Mouse (Mus musculus): ENCODE measurements around the gene Slc5a10.

Gene Slc5a10
- long read RNA-seq, experiment 1: 0 reads
- long read RNA-seq, experiment 2: 0 reads

DNA sequence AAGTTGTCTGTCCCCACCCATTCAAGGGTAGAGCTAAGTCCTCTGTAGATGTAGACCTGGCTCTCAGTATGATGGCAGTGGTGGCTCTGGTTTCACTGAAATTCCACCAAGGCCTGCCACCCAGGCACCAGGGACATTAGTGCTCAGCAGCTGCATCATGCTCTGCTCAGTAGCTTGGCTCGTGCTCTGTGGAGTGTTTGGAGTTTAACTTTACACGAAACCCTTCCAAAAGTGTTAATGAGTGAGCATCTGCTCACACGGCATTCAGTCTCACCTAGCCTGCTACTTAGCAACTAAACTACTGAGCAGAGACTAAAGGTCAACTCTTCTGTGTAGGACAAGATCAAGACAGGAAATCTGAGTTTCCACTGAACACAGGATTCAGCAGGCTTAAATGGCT lies at the start of gene Slc5a10:
Gene Slc5a10 (minus strand): TSS at position 191 of the 400 bp plus-strand sequence.
- intact Hi-C loops (cut with DNase I): no loop called here

DNA sequence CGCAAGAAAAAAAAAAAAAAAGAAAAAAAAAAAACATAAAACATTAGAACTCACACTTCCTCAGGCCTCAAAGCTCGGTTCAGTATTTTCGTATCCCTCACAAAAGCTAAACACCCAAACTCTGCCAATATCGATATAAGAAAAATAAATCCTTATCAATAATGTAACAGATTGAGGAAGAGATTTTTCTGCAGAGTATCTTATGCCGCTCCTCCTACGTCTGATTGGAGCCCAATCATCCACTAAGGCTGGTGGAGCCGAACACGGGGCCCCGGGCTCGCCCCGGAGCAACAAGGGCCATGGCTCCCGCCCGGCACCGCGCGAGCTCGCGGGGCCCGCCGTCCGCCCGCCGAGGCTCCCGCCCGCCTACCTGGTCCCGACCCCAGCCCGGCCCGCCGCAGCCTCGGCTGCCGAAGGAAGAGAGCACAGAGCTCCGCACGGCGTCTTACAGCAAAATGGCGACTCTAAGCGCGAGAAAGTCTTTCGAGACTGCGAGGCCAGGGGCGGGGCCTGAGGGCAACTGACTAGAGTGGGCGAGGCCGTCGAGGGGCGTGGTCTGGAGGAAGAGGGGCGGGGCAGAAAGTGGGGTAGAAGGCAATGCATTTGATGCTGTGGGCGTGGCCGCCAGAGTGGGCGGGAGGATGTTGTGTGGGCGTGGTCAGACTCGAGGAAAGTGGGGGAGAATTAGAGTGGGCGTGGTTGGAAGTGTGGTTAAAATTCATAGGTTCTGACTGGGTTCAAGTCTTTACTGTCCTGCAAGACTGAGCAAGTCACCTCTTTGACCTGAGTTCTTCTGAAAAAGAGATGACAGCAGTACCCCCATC lies 41.2 kb upstream of the Slc5a10 start, which contains the start of gene Prpsap2:
Gene Prpsap2 (minus strand): TSS at position 505 of the 824 bp plus-strand sequence.
- intact Hi-C loops (cut with DNase I): no loop called here

GRCm38 (mm10) chr11:61760518-61760917 lies 39.9 kb upstream of the Slc5a10 start:
- intact Hi-C loops (cut with DNase I): no loop called here

DNA sequence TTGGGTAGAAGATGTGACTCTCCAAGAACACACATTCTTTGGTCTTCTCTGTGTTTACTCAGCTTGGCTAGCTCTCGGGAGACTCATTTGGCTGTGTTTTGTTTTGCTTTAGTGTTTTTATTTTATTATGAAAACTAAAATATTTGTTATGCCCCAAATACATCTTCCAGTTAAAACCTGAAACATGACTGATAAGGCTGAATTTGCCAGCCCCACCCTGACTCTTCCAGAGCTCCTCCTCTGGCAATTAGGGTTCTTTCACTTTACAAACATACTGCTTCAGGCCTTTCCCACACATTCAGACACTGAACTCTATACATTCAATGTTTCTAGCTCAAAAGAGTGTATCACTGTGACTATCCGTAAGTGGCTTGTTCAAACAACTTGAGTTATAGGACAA lies 36.5 kb upstream of the Slc5a10 start:
- intact Hi-C loops (cut with DNase I): loop anchor here (5.0 kb wide), 1 partner anchor 475 kb away; no protein-coding TSS in a partner anchor

DNA sequence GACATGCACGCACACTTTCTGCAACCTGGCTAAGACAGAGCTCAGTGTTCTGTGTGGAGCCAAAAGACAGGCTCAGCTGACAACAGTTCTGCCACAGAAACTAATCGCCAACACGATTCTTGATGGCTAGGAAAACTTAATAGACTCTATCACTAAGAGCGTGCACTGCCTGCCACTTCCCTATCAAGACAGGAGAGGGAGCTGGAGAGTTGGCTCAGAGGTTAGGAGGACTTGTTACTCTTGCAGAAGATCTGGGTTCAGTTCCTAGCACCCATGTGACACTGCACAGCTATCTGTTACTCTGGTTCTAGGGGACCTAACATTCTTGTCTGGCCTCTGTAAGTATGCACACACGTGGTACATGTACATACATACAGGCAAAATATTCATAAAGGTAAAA lies 31.0 kb upstream of the Slc5a10 start:
- intact Hi-C loops (cut with DNase I): no loop called here

- intact Hi-C loops (cut with DNase I): no loop called here
These were observed 26.5 kb upstream of the Slc5a10 start for GRCm38 (mm10) chr11:61747161-61747560.

- intact Hi-C loops (cut with DNase I): no loop called here
These were observed 25.2 kb upstream of the Slc5a10 start for GRCm38 (mm10) chr11:61745781-61746180.

DNA sequence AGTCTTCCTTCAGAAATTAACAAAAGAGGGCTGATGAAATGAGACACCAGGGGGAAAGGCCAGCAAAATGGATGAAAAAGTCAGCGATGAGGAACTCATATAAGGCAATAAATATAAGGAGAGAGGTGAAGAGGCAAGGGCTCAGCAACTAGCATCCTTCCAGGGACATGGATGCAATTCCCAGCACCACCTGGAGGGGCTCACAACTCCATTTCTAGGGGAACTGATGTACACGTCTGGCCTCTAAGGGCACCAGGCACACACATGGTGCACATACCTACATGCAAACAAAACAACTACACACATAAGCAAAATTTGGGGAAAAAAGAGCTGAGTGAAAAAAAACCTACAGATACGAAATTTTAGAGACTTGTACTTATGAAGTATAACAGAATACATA lies 23.8 kb upstream of the Slc5a10 start:
- intact Hi-C loops (cut with DNase I): no loop called here

DNA sequence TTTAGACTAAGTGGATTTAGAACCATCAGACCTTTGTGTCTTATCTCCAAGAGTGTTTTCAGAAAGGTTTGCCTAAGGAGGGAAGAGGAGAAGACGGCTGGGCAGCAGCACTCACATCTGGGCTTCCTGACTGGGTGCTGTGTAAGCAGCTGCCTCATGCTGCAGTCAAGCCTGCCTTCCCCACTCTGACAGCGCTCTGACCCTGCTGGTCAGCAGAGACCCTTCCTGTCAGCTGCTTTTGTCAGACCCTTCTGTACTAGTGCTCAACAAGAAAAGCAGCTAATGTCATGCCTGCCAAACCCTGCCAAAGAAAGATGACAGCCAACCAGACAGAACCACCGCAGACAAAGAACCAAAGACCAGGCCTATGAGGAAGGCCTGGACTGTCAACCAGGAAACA lies 23.1 kb upstream of the Slc5a10 start:
- intact Hi-C loops (cut with DNase I): no loop called here

DNA sequence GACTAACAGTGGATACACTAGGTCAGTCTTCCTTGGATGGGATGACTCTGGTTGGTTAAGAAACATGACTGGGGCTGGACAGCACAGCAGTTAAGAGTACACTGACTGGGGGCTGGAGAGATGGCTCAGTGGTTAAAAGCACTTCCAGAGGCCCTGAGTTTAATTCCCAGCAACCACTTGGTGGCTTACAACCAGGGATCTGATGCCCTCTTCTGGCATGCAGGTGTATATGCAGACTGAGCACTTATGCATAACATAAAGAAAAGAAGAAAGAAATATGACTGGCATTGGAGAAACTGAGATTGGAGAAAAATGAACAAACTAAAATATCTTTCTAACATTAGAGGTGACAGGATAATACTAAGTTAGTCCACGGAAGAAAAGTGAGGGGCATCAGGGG lies 19.9 kb upstream of the Slc5a10 start:
- intact Hi-C loops (cut with DNase I): no loop called here

DNA sequence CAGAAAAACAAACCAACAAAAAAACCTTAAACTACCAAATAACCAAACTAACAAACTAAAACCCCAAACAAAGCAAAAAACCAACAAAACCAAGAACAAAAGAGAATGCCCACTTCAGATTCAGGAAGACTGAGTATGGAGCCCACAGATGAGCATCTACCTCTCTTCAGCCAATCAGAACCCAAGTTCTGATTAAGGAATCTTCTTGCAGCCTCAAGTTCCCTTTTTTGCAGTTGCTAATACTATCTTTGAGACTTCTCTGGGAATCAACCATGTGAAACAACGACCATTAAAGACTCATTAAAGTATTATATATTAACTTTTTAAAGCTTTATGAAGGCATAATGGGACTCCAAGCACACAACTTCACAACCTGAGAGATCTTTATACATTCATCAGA lies 16.7 kb upstream of the Slc5a10 start:
- intact Hi-C loops (cut with DNase I): no loop called here

- intact Hi-C loops (cut with DNase I): no loop called here
These were observed 12.0 kb upstream of the Slc5a10 start for GRCm38 (mm10) chr11:61732672-61733071.

GRCm38 (mm10) chr11:61728037-61728436 lies 7.4 kb upstream of the Slc5a10 start:
- intact Hi-C loops (cut with DNase I): no loop called here

DNA sequence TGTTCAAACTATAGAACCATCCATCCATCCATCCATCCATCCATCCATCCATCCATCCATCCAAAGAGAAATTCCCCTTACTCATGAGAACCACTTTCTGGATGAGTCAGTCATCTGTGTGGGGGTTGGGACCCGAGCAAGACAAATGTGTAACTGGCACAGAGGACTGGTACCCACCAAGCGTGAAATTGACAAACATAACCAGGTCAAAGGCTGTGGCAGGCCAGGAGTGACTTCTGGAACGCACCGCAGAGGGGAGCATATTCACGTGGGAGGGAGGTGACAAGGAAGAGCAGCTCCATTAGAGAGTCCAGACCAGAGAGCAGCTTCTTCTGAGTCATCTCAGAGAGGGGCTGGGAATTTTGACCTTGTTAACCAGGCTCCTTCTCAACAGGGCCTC lies 1.5 kb upstream of the Slc5a10 start:
- intact Hi-C loops (cut with DNase I): no loop called here

- intact Hi-C loops (cut with DNase I): loop anchor here (10.0 kb wide), 1 partner anchor 215 kb away; the partner anchor contains the start of gene B9d1
These were observed 800 bp downstream of the Slc5a10 start for GRCm38 (mm10) chr11:61719826-61720225.

- intact Hi-C loops (cut with DNase I): loop anchor here (10.0 kb wide), 1 partner anchor 215 kb away; the partner anchor contains the start of gene B9d1
These were observed 1.2 kb downstream of the Slc5a10 start for GRCm38 (mm10) chr11:61719387-61719786.

DNA sequence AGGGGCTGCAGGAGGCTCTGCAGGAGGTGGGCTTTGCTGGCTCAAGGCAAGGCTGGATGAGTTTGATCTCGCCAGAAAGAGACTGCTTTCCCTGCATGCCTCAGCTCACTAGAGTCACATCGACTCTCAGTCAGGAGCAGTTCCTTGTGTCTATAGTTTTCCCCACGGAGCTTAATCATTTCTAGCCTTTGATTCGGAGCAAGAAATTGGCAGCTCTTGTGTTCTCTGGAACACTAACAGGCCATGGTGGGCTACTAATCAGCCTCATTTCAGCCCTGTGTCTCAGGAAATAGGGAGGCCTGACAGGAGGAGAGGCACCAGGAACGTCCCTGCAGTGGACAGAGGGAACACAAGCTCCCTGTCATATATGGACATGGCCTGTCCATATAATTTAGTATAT lies 2.6 kb downstream of the Slc5a10 start:
- intact Hi-C loops (cut with DNase I): loop anchor here (10.0 kb wide), 1 partner anchor 213 kb away; the partner anchor contains the start of gene B9d1

- intact Hi-C loops (cut with DNase I): loop anchor here (2.0 to 10.0 kb wide), 2 partner anchors 86 to 210 kb away; partner anchors contain the start of gene B9d1
These were observed 5.5 kb downstream of the Slc5a10 start for GRCm38 (mm10) chr11:61715130-61715529.

- intact Hi-C loops (cut with DNase I): loop anchor here (2.0 to 10.0 kb wide), 3 partner anchors 86 to 297 kb away; partner anchors contain the start of gene B9d1
These were observed 6.1 kb downstream of the Slc5a10 start for GRCm38 (mm10) chr11:61714346-61715117.

DNA sequence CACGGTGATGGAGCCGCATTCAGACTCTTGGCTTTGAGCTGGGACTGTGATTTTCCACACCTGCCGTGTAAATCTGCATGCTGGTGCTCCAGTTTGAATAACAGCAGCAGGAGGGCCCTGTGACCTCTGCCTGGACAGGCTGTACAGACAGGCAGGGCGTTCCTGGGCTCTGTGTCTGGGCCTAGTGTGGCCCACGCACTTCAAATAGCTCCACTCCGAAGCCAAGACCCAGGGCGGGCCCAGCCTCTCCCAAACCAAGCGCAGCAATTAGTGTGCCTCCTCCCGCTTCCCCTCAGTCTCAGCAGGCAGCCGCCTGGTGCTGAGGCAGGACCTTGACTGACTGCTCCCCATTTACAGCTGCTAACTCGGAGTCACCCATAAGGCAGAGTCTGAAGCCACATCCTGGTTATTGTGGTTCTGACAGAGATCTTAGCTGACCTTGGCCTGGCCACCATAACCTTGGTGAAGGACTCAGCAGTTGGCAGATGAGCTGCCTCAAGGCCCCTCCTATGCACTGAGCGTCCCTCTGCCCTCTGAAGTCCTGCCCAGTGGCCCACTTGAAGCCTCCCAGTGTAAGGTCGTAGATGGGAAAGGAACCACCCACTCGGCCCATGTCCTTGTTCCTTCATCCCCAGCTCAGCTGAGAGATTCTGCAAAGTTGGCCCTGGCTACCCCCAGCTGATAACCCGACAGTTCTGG lies 7.3 kb downstream of the Slc5a10 start:
- intact Hi-C loops (cut with DNase I): loop anchor here (2.0 to 10.0 kb wide), 3 partner anchors 47 to 296 kb away; partner anchors contain the start of gene B9d1

- intact Hi-C loops (cut with DNase I): no loop called here
These were observed 11.7 kb downstream of the Slc5a10 start for GRCm38 (mm10) chr11:61708928-61709327.

Data from adrenal gland (tissue).